9 mouse cellular contexts compared by ENCODE assay signal in the genomic region with DNA sequence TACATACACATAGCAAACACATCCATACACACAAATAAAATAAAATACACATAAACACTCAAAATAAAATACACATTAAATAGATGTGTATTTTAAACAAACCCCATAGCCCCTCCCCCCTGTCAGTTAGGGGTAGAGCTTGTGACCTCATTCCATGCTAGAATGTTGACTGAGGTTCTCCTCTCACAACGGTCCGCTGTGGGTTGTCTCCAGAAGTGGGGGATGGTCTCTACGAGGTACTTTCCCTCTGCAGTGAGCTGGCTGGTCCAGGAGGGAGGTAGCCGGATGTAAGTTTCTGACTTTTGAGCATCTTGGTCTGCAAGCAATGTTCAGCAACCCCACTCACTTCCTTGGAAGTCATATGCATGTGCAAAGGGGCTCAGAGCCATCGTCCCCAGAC. TPM values are rescaled to one million over a fixed set of nuclear protein-coding genes. Genes with fewer than 3 reads are reported as not detected.
DNase-seq lines count a peak whose midpoint lies in the region; ATAC-seq and TF ChIP-seq lines count a peak whose summit lies in the region.
"Had no signal": no experiment of that assay in that cellular context is flagged by ENCODE, and none has a peak within 500 bp of the region (broad histone marks: within the 10 kb centered on the region; RNA-seq: fewer than 3 reads in every experiment).

Zfyve27 (plus strand) TSS at position 188 of the 400 bp plus-strand sequence.

- H3K9ac ChIP-seq in forebrain, embryonic 16.5 days (replicated peaks; ENCODE audit: low read depth, low read length) = no peak within 1 kb of the TSS
- no peak within 1 kb of the TSS for H3K9ac ChIP-seq in hindbrain, embryonic 13.5 days
- H3K9ac ChIP-seq: liver, embryonic 13.5 days had no signal

- no peak for DNase-seq in heart, adult 18-20 months
- no peak for DNase-seq in heart, adult 11 months
- no peak for DNase-seq in G1E (ENCODE audit: low spot score)
- no peak for DNase-seq in spleen, adult 12 weeks (ENCODE audit: low spot score)
- no peak for DNase-seq in cerebellum, adult 18-20 months
- DNase-seq: liver, embryonic 13.5 days had no signal

- H3K27me3 ChIP-seq in G1E (ENCODE audit: insufficient read depth, low read length) = peaks cover 31% of the 10 kb centered on the region
- H3K27me3 ChIP-seq in forebrain, embryonic 16.5 days (replicated peaks; ENCODE audit: control insufficient read depth, insufficient read depth, low read length) = 0 out of 2 replicates have a peak, but pooled peaks cover 5% of the 10 kb centered on the region
- peaks cover 17% of the 10 kb centered on the region for H3K27me3 ChIP-seq in hindbrain, embryonic 13.5 days

- no peak for ATAC-seq in G1E (ENCODE audit: extremely low read depth, insufficient number of reproducible peaks, low FRiP score, poor library complexity, severe bottlenecking)
- no peak for ATAC-seq in forebrain, embryonic 16.5 days
- no peak for ATAC-seq in hindbrain, embryonic 13.5 days (ENCODE audit: low FRiP score)
- ATAC-seq in megakaryocyte-erythroid progenitor cell, adult 5-6 weeks (replicated peaks; ENCODE audit: low FRiP score, low TSS enrichment, poor library complexity, severe bottlenecking) = no peak

- peaks cover 4% of the 10 kb centered on the region for H3K9me3 ChIP-seq in G1E (replicated peaks)
- no peaks in the 10 kb centered on the region for H3K9me3 ChIP-seq in forebrain, embryonic 16.5 days (ENCODE audit: control insufficient read depth, low read length)
- H3K9me3 ChIP-seq in hindbrain, embryonic 13.5 days = no peaks in the 10 kb centered on the region
- H3K9me3 ChIP-seq: liver, embryonic 13.5 days had no signal

- H3K4me3 ChIP-seq in G1E (ENCODE audit: low read depth, low read length) = no peak within 1 kb of the TSS
- no peak within 1 kb of the TSS for H3K4me3 ChIP-seq in forebrain, embryonic 16.5 days (replicated peaks; ENCODE audit: low read length)
- no peak within 1 kb of the TSS for H3K4me3 ChIP-seq in hindbrain, embryonic 13.5 days
- H3K4me3 ChIP-seq: liver, embryonic 13.5 days had no signal

- 75% methylated on average over 5 of the region's 5 CpGs for WGBS in forebrain, embryonic 16.5 days
- WGBS in hindbrain, embryonic 13.5 days = 78% methylated on average over 5 of the region's 5 CpGs

- H3K4me2 ChIP-seq in forebrain, embryonic 16.5 days (ENCODE audit: low read length) = peak within 1 kb of the TSS; percentile 7; the same call in 1 of the 2 replicates
- H3K4me2 ChIP-seq in hindbrain, embryonic 13.5 days = no peak within 1 kb of the TSS
- H3K4me2 ChIP-seq: liver, embryonic 13.5 days had no signal

- H3K27ac ChIP-seq in forebrain, embryonic 16.5 days (ENCODE audit: low read length) = no peak within 1 kb of the TSS
- no peak within 1 kb of the TSS for H3K27ac ChIP-seq in hindbrain, embryonic 13.5 days
- H3K27ac ChIP-seq: liver, embryonic 13.5 days had no signal

- H3K36me3 ChIP-seq in G1E (replicated peaks) = no peaks in the 10 kb centered on the region
- no peaks in the 10 kb centered on the region for H3K36me3 ChIP-seq in forebrain, embryonic 16.5 days (ENCODE audit: control insufficient read depth, insufficient read depth)
- no peaks in the 10 kb centered on the region for H3K36me3 ChIP-seq in hindbrain, embryonic 13.5 days
- H3K36me3 ChIP-seq: liver, embryonic 13.5 days had no signal

- no peak for TF ChIP-seq CTCF in G1E (IDR thresholded peaks at IDR 0.05; ENCODE audit: low read depth, low read length)

- H3K4me1 ChIP-seq in G1E (ENCODE audit: insufficient read depth, low read depth, low read length) = peaks cover 36% of the 10 kb centered on the region
- peaks cover 13% of the 10 kb centered on the region for H3K4me1 ChIP-seq in forebrain, embryonic 16.5 days (replicated peaks; ENCODE audit: control insufficient read depth, insufficient read depth, low read length)
- H3K4me1 ChIP-seq in hindbrain, embryonic 13.5 days (replicated peaks) = peaks cover 16% of the 10 kb centered on the region

RNA-seq across cellular contexts. Expression of gene Zfyve27, which starts in this region (rescaled TPM):
- 10 to 100 TPM; 17.3 to 21.3 TPM for total RNA-seq in heart, adult 18-20 months (2021)
- total RNA-seq in G1E (2014; fragmentation: Nextera tagmentation) (17.2 and 17.6 TPM in 2 replicates), G1E (2017) (16.9 and 19.9 TPM in 2 replicates)
- 12.9 and 14.7 TPM in 2 replicates for polyA plus RNA-seq in G1E (2012)
- 65.4 and 78.7 TPM in 2 replicates for polyA plus RNA-seq in forebrain, embryonic 16.5 days (2015; fragmentation: Nextera tagmentation; extraction: Ambion mirVana)
- polyA plus RNA-seq in hindbrain, embryonic 13.5 days (2015; fragmentation: Nextera tagmentation; extraction: Ambion mirVana) = 55.3 and 58.7 TPM in 2 replicates
- total RNA-seq in megakaryocyte-erythroid progenitor cell, adult 5-6 weeks (2014; fragmentation: Nextera tagmentation) = 19.4 and 30.4 TPM in 2 replicates
- total RNA-seq in megakaryocyte-erythroid progenitor cell, adult 5-6 weeks (2017) = 10.7 and 13.4 TPM in 2 replicates
